Mouse (Mus musculus) B cell, adult 62 days (primary cell): ENCODE data around the gene Arhgap8. TPM values are rescaled to one million over a fixed set of nuclear protein-coding genes. Genes with fewer than 3 reads are reported as not detected.

ENCODE experiments used
- total RNA-seq: library from RNA; stranded (reverse); gene quantifications from 4 replicates; pipeline ENCODE4 v1.2.4, GENCODE M21; 2023

Arhgap8 gene
- 0.69 to 2.5 TPM (median 2.2 TPM) in 4 replicates for total RNA-seq

GRCm38 (mm10) chr15:84719791-84720190 is at the start of gene Arhgap8:
TSS of gene Arhgap8 (plus strand) at chr15:84720052.

Other genes starting within 250 kb of the Arhgap8 start
- 14.5 to 16.9 TPM (median 16.1 TPM) in 4 replicates for gene Rtl6, start 162.2 kb upstream of the Arhgap8 start, total RNA-seq
- 91.6 to 99.0 TPM (median 96.1 TPM) in 4 replicates for gene Prr5, start 50.4 kb upstream of the Arhgap8 start, total RNA-seq
- 0.37 to 2.4 TPM (median 1.3 TPM) in 4 replicates for gene Phf21b, start 136.0 kb downstream of the Arhgap8 start, total RNA-seq
- 1.1 to 1.3 TPM (median 1.2 TPM) in 4 replicates for gene Gm29666, start 200.0 kb downstream of the Arhgap8 start, total RNA-seq
- 48.0 to 58.6 TPM (median 52.4 TPM) in 4 replicates for gene Nup50, start 203.4 kb downstream of the Arhgap8 start, total RNA-seq